Mouse (Mus musculus): ENCODE data around the gene Zfp526. TPM values are rescaled to one million over a fixed set of nuclear protein-coding genes. Genes with fewer than 3 reads are reported as not detected.
A peak's percentile ranks its signal among the peaks of the same experiment; 100 is the strongest.

Gene Zfp526
- polyA plus RNA-seq, 1 experiment: 29.4 TPM

GRCm38 (mm10) chr7:25266180-25266962 is 45.1 kb downstream of the Zfp526 start:
- no peaks in the 10 kb centered on the region for H3K36me3 ChIP-seq (ENCODE audit: control insufficient read depth, insufficient read depth, low read length)
- no peaks in the 10 kb centered on the region for H3K27me3 ChIP-seq (ENCODE audit: control insufficient read depth, insufficient read depth, low read length)
- peak overlapping the region; percentile 91 for H3K27ac ChIP-seq (ENCODE audit: control insufficient read depth, insufficient read depth, low read depth, low read length)
- peak overlapping the region; percentile 96; the same call in 1 of the 2 replicates for H3K4me3 ChIP-seq (ENCODE audit: control insufficient read depth, low read depth, low read length)
- TF ChIP-seq POLR2A (IDR thresholded peaks at IDR 0.05; ENCODE audit: control insufficient read depth, low read depth, low read length) (no peak), CTCF (IDR thresholded peaks at IDR 0.05; ENCODE audit: control insufficient read depth, insufficient read depth, insufficient replicate concordance, low read depth, low read length) (no peak)
- H3K4me1 ChIP-seq (ENCODE audit: control insufficient read depth, insufficient read depth, low read length): peaks cover 14% of the 10 kb centered on the region

- peak within 1 kb of the TSS; percentile 100 for H3K27ac ChIP-seq (ENCODE audit: control insufficient read depth, insufficient read depth, low read depth, low read length)
- H3K27me3 ChIP-seq (ENCODE audit: control insufficient read depth, insufficient read depth, low read length): no peaks in the 10 kb centered on the region
- TF ChIP-seq POLR2A (IDR thresholded peaks at IDR 0.05; ENCODE audit: control insufficient read depth, low read depth, low read length) (peak; percentile 62), CTCF (IDR thresholded peaks at IDR 0.05; ENCODE audit: control insufficient read depth, insufficient read depth, insufficient replicate concordance, low read depth, low read length) (no peak)
- H3K36me3 ChIP-seq (ENCODE audit: control insufficient read depth, insufficient read depth, low read length): no peaks in the 10 kb centered on the region
- peak within 1 kb of the TSS; percentile 96 for H3K4me3 ChIP-seq (ENCODE audit: control insufficient read depth, low read depth, low read length)
- H3K4me1 ChIP-seq (ENCODE audit: control insufficient read depth, insufficient read depth, low read length): peaks cover 14% of the 10 kb centered on the region
These were observed 46.1 kb downstream of the Zfp526 start, which contains the start of gene Cic for GRCm38 (mm10) chr7:25267301-25267750. TSS of gene Cic (plus strand) at chr7:25267704.

- no peaks in the 10 kb centered on the region for H3K36me3 ChIP-seq (ENCODE audit: control insufficient read depth, insufficient read depth, low read length)
- H3K27me3 ChIP-seq (ENCODE audit: control insufficient read depth, insufficient read depth, low read length): no peaks in the 10 kb centered on the region
- peaks cover 14% of the 10 kb centered on the region for H3K4me1 ChIP-seq (ENCODE audit: control insufficient read depth, insufficient read depth, low read length)
- H3K4me3 ChIP-seq (ENCODE audit: control insufficient read depth, low read depth, low read length): peak overlapping the region; percentile 96
- TF ChIP-seq POLR2A (IDR thresholded peaks at IDR 0.05; ENCODE audit: control insufficient read depth, low read depth, low read length) (0 out of 2 replicates have a peak, but pooled peaks have one; percentile 1), CTCF (IDR thresholded peaks at IDR 0.05; ENCODE audit: control insufficient read depth, insufficient read depth, insufficient replicate concordance, low read depth, low read length) (no peak)
- H3K27ac ChIP-seq (ENCODE audit: control insufficient read depth, insufficient read depth, low read depth, low read length): peak overlapping the region; percentile 100
These were observed 46.7 kb downstream of the Zfp526 start for GRCm38 (mm10) chr7:25267751-25268463.

- Histone ChIP-seq H3K36me3 (ENCODE audit: control insufficient read depth, insufficient read depth, low read length) (no peaks in the 10 kb centered on the region), H3K27ac (ENCODE audit: control insufficient read depth, insufficient read depth, low read depth, low read length) (peak overlapping the region; percentile 63), H3K27me3 (ENCODE audit: control insufficient read depth, insufficient read depth, low read length) (no peaks in the 10 kb centered on the region), H3K4me1 (ENCODE audit: control insufficient read depth, insufficient read depth, low read length) (peaks cover 14% of the 10 kb centered on the region), H3K4me3 (ENCODE audit: control insufficient read depth, low read depth, low read length) (peak overlapping the region; percentile 96)
- TF ChIP-seq CTCF (IDR thresholded peaks at IDR 0.05; ENCODE audit: control insufficient read depth, insufficient read depth, insufficient replicate concordance, low read depth, low read length) (no peak), POLR2A (IDR thresholded peaks at IDR 0.05; ENCODE audit: control insufficient read depth, low read depth, low read length) (no peak)
These were observed 47.4 kb downstream of the Zfp526 start for GRCm38 (mm10) chr7:25268588-25268987.

DNA sequence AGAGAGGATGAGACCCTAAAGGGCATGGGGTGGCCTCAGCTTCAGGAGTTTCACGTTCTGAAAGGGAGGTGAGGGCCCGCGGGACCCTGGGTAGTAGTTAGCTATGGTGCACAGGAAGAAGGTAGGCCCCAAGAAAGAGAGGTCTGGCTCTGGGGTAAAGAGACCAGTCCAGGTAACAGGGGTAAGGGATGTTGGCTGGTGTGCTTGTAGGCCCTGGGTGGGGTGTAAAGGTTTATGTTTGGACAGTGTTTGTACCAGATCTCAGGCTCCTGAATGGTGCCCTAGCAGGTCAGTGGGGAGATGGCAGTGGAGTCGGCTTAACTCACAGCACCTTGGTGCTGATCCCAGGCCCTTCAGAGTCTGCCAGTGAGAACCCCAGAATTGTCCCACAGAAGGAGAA is 47.8 kb downstream of the Zfp526 start:
- Histone ChIP-seq H3K4me3 (ENCODE audit: control insufficient read depth, low read depth, low read length) (peak overlapping the region; percentile 96), H3K27me3 (ENCODE audit: control insufficient read depth, insufficient read depth, low read length) (no peaks in the 10 kb centered on the region), H3K27ac (ENCODE audit: control insufficient read depth, insufficient read depth, low read depth, low read length) (no peak overlapping the region; the same call in 1 of the 2 replicates), H3K4me1 (ENCODE audit: control insufficient read depth, insufficient read depth, low read length) (peaks cover 14% of the 10 kb centered on the region), H3K36me3 (ENCODE audit: control insufficient read depth, insufficient read depth, low read length) (no peaks in the 10 kb centered on the region)
- TF ChIP-seq POLR2A (IDR thresholded peaks at IDR 0.05; ENCODE audit: control insufficient read depth, low read depth, low read length) (no peak), CTCF (IDR thresholded peaks at IDR 0.05; ENCODE audit: control insufficient read depth, insufficient read depth, insufficient replicate concordance, low read depth, low read length) (no peak)

DNA sequence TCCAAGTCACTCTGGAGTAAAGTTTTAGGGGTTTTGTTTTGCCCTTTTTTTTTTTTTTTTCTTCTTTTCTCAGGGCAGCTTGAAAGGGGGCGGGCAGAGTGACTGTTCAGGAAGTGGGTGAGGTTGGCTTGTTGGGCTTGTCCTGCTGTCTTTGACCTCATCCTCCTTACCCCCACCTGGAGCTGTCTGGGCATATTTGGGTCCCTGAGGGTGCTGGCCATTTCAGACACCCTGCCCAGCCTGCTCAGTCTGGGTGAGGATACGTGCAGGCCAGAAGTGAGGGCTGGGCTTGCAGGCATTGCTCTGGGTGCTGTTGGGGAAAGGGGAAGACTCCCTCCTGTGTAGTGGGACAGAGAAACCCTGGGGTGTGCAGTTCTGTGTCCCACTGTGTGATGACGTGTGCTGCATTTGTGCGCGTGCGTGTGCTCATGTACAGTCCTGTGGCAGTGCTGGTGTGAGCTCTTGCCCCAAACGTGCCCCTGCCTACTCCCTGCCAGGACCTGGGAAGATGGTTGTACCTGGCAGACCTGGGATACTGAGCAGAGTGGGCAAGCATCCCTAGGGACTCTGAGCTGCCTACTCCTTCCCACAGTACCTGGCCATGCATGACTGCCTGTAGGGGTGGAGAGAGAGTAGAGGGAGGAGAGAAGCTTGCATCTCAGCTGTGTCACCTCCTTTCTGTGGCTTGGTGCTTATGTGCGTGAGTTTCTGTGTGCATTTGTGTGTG is 48.5 kb downstream of the Zfp526 start:
- TF ChIP-seq POLR2A (IDR thresholded peaks at IDR 0.05; ENCODE audit: control insufficient read depth, low read depth, low read length) (no peak), CTCF (IDR thresholded peaks at IDR 0.05; ENCODE audit: control insufficient read depth, insufficient read depth, insufficient replicate concordance, low read depth, low read length) (no peak)
- Histone ChIP-seq H3K27me3 (ENCODE audit: control insufficient read depth, insufficient read depth, low read length) (no peaks in the 10 kb centered on the region), H3K27ac (ENCODE audit: control insufficient read depth, insufficient read depth, low read depth, low read length) (no peak overlapping the region)

More for the DNA sequence above, 48.5 kb downstream of the Zfp526 start:
- H3K36me3 ChIP-seq (ENCODE audit: control insufficient read depth, insufficient read depth, low read length): no peaks in the 10 kb centered on the region
- H3K4me3 ChIP-seq (ENCODE audit: control insufficient read depth, low read depth, low read length): no peak overlapping the region
- peaks cover 14% of the 10 kb centered on the region for H3K4me1 ChIP-seq (ENCODE audit: control insufficient read depth, insufficient read depth, low read length)

All from testis, adult 2 months (tissue).